Mouse (Mus musculus) kidney, adult 8-10 months (tissue): ENCODE data around the gene Lmntd1.

ENCODE experiments used
- DNase-seq, 2 experiments: peaks; one replicate each; pipeline ENCODE4 v3.0.0; 2022

The Lmntd1 gene

GRCm38 (mm10) chr6:145374372-145374771 is 239.7 kb downstream of the Lmntd1 start:
- no peak for DNase-seq

- no peak for DNase-seq
These were observed 240.4 kb downstream of the Lmntd1 start for GRCm38 (mm10) chr6:145373712-145374221.

GRCm38 (mm10) chr6:145372066-145372465 is 242.1 kb downstream of the Lmntd1 start:
- DNase-seq: no peak

GRCm38 (mm10) chr6:145371586-145371985 is 242.5 kb downstream of the Lmntd1 start:
- DNase-seq: no peak

GRCm38 (mm10) chr6:145370302-145370701 is 243.8 kb downstream of the Lmntd1 start:
- no peak for DNase-seq

- no peak for DNase-seq
These were observed 244.8 kb downstream of the Lmntd1 start for GRCm38 (mm10) chr6:145369290-145369689.

- DNase-seq: no peak
These were observed 247.6 kb downstream of the Lmntd1 start for GRCm38 (mm10) chr6:145366488-145366887.

GRCm38 (mm10) chr6:145363698-145364097 is 250.4 kb downstream of the Lmntd1 start:
- DNase-seq: no peak

GRCm38 (mm10) chr6:145361109-145361694 is 252.9 kb downstream of the Lmntd1 start:
- peak; percentile 26 to 34 for DNase-seq

GRCm38 (mm10) chr6:145359470-145360430 is 254.4 kb downstream of the Lmntd1 start:
- peak; percentile 28 to 34 for DNase-seq

- DNase-seq: no peak
These were observed 256.1 kb downstream of the Lmntd1 start for GRCm38 (mm10) chr6:145358001-145358400.

GRCm38 (mm10) chr6:145353806-145354205 is 260.3 kb downstream of the Lmntd1 start:
- no peak for DNase-seq

GRCm38 (mm10) chr6:145352705-145353104 is 261.4 kb downstream of the Lmntd1 start:
- no peak for DNase-seq

GRCm38 (mm10) chr6:145348196-145348915 is 265.8 kb downstream of the Lmntd1 start:
- DNase-seq: no peak

- no peak for DNase-seq
These were observed 266.5 kb downstream of the Lmntd1 start for GRCm38 (mm10) chr6:145347641-145348040.

GRCm38 (mm10) chr6:145346789-145347557 is 267.1 kb downstream of the Lmntd1 start:
- peak; percentile 17 to 45 for DNase-seq

GRCm38 (mm10) chr6:145346305-145346704 is 267.8 kb downstream of the Lmntd1 start:
- no peak for DNase-seq

GRCm38 (mm10) chr6:145344719-145345118 is 269.4 kb downstream of the Lmntd1 start:
- no peak for DNase-seq

GRCm38 (mm10) chr6:145343457-145343856 is 270.7 kb downstream of the Lmntd1 start:
- no peak for DNase-seq

- no peak for DNase-seq
These were observed 271.3 kb downstream of the Lmntd1 start for GRCm38 (mm10) chr6:145342836-145343235.

GRCm38 (mm10) chr6:145341301-145342193 is 272.6 kb downstream of the Lmntd1 start:
- peak; percentile 89 to 90 for DNase-seq
